Mouse (Mus musculus) erythroblast, embryonic 14.5 days (primary cell): Measurements from ENCODE around the gene Ost4.

Experiments used
- GATA1 ChIP-seq: IDR thresholded peaks from 2 replicates; pipeline ENCODE4 v1.6.1; 2012; ENCODE audit warnings: low read length, inconsistent platforms, mixed read lengths
- TAL1 ChIP-seq: IDR thresholded peaks from 3 replicates; pipeline ENCODE4 v1.6.1; 2012; ENCODE audit warnings: low read length, inconsistent platforms, mixed read lengths

DNA sequence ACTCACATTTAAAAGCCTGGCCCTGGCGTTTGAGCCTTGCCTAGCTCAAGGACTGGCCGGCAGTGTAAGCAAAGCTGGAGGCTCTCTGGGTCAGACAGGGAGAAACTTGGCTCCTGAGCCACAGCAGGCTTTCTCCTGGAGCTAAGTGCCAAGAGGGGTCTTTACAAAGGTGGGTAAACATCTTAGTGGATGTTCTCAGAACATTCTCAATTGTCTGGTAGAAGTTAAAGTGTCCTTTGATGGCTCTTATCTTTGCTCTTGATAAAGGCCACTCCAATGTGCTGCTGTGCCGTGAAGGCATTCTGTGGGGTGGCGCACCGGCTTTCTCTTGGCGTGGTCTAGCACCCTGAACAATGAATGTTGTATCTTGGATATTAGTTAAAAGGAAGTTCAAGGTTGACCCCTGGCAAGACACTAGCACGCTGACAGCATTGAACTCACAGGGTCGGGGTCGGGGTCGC is 15.0 kb upstream of the Ost4 start:
- no peak for TF ChIP-seq TAL1
- TF ChIP-seq GATA1, result no peak
